Mouse (Mus musculus) c-Kit-positive CD71-negative TER-119-negative erythroid progenitor cells, embryonic 14.5 days (primary cell): ENCODE data around the gene Tanc1.

Source experiments
- DNase-seq: peaks from one replicate; pipeline ENCODE4 v3.0.0-alpha.2; 2013; ENCODE audit warnings: low read depth

The Tanc1 gene

DNA sequence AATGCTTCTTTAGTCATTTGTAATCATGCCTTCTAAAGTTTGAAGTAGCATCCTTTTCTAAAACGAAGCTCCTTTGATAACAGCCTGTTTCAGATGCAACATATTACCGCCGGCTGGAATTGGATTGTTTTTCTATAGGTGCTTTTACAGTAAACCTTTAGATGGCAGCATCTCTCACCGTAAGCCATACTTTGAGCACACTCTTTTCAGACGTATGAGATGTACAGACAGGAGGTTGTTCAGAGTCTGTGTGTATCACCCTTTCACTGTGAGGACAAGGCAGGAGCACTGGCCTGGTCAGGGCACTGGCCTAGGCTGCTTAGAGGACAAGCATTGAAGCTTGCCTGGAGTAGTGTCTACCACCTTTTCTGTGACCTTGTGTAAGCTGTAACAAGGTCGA, 145.2 kb downstream of the Tanc1 start:
- no peak for DNase-seq

DNA sequence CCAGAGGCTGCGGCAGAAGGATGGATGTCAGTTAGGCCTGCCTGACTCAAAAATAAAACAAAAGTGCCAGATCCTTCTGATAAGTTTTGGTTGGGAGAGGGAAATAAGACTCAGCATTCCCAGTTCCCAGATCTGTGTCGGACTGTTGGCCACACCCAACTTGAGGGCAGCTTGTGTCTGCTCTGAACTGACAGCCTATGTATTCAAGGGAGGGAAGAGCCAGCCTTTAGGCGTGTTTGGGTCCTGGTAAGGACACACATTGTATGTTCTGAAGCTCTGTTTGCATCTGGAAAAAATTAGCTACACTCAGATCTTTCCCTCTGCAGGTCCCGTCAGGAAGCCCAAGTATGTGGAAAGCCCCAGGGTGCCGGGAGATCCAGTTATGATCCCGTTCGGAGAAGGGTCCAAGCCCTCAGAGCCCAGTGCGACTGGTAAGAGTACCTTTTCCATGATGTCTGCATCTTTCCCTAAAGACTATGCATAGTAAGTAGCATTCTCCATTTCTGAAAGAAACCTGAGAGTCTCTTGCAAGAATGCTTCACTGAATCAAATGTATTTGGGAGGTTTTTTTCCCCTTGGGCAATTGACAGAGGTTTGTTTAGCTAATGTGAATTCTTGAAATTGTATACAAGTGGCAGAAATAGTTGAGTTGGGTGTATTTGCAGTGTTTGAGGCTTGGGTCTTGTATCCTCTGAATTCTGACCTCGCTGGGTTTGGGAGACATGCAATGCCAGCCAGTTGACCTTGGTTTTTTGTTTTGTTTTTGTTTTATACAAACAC, 146.5 kb downstream of the Tanc1 start:
- no peak for DNase-seq

DNA sequence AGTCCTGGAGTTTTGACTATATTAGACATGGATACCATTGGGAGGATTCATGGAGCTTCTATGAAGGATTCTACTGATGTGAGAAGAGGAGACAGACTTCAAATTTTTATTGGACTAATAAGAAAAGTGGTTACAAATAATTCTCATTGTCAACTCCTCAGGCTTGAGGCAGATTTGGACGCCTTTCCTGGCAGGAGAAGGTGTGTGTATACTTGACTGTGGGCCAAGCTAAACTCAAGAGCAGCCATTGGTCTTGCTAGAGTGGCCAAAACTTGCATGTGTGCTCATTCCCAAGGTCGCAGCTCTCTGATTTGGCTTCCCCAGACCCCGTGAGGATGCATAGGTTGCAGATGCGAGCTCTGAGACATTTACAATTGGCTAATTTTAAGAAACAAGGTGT, 148.9 kb downstream of the Tanc1 start:
- DNase-seq, result no peak

DNA sequence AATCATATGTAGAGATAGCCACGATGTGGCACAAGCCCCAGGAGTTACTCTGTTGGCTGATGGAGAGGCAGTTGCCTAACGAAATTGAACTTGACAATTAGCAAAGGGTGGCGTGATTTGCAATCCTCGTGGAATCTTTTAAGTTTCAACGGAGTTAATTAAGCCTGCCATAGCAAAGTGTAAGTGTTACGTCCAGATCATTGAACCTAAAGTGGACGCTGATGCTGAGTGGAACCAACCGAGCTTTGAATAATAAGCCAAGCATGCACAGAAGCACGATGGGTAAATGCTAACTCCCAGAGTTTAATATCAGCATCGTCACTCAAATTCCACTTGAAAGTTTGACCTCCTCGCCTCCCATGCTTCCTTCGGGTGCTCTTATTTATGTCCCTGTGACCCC, 149.3 kb downstream of the Tanc1 start:
- no peak for DNase-seq

DNA sequence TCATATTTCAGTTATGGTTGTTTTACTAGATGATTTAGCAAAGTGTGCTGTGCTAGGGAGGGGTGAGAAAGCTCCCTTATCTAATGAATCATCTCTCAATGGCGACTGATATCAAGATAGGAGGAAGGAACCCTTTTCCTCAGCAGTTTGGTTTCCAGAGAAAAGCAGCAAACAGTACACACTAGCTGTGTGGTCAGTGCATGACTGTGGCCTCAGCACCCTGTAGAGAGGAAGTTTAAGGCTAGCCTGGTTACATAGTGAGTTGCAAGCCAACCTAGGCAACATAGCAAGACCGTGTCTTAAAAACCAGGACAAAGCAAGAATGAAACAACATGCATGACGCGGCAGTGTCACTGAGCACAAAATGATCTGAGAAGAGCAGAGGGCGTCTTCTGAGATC, 150.4 kb downstream of the Tanc1 start:
- no peak for DNase-seq

DNA sequence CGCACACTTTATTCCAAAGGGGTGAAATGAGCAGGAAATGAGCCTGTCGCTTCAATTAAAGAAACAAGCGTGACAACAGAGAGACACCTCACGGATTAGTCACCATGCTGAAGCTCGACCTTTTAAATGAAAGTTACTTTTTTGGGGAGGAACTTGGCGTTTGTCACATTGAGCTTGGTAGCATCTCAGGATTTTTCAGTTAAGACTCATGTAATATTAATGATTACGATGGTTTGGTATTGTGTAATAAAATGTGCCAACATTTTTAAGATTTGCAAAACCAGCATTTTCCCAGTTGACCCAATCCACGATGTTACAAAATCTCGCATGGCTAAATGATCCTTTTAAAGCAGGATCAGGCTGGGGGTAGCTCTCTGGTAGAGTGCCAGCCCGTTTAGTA, 153.8 kb downstream of the Tanc1 start:
- no peak for DNase-seq

DNA sequence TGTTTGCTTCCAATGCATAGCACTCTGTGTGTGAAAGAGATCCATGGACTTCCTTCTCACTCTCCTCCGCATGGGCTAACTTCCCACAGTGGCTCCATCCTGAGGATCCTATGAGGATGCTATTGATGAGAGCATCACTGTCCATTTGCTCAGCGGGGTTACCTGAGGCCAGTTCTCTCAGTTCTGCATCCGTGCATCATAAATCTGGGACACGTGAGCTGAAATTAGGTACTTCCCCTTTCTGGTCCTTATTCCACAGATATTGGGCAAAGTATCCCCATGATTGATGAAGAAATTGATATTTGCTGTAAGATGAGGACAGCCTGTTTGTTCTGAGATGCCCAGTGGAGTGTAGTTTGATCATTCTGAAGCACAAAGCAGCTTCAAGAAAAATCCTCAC, 156.1 kb downstream of the Tanc1 start:
- no peak for DNase-seq

DNA sequence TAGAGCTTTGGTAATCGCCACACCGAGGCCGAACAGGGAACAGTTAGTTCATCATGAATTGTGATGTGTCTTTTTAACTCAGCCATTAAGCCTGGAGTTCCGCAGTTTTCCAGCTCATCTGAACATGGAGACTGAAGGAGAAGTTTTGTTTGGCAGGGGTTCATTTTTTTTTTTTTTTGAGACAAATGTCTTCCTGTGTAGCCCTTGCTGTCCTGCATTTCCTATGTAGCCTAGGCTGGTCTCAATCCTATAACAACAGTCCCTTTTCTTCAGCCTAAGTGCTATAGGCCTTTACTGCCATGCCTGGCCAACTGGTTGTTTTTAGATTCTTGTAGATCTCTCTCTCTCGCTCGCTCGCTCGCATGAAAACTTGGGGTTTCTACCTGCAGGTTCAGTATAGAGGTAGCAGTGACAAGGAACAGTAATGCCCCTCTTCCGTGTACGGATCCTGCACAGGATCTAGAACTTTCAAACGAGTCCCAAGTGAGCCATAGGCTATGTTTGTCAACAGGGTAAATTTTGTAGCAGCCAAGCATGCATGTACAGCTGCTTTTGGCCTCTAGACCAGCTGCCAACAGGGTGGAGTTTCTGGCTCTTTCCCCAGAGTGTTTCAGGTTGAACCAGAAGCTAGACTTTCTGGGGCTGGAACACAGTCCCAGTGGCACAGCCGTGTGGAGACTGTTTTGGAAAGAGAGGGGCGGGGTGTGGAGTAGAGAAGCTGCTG, 157.0 kb downstream of the Tanc1 start:
- DNase-seq, result no peak

DNA sequence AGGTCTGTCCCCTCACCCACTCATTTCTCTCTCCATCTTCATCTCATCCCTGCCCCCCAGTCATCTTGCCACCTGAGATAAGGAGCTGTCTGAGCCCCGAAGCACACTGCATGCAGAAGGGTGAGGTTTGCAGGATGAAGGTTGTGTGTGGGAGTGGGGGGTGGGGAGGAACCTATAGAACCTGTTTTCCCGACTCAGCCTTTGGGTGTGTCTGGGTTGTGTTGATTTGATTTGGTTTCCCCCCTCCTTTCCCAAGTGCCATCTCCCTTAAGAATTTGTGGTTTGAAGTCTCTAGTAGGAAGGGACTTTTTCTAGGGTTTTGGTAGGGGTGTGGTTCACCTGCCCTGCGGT, 157.5 kb downstream of the Tanc1 start:
- DNase-seq, result no peak

DNA sequence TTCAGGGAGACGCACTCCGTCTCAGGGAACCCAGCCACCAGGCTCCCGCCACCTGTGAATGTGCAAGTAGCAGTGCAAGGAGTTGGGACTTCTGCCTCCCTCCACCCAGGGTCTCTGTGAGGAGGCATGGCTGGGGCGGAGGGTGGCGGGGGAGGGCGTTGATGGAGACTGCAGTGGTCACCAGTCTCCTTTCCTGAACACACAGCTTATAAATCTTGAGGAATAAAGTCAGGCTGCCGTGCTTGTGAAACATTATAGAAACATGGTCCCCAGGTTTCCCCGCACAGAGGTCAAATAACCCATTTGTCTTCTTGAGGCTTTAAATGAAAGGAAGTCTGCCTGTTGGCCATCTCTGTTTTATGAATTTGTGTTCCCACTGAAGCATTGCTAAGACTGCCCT, 159.9 kb downstream of the Tanc1 start:
- DNase-seq, result no peak

DNA sequence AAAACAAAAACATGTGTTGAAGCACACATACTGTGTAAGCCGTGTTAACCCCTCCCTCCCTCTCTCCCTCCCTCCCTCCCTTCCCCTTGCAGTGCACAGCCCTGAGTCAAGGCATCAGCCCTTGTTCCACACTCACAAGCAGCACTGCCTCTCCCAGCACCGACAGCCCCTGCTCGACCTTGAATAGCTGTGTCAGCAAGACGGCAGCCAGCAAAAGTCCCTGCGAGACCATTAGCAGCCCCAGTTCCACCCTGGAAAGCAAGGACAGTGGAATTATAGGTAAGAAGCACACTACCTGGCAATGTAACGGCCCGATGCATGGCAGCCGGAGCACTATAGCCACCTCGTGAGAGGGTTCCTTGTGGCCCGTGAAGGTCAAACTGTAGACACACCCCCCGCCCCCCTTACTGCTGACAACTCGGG, 160.4 kb downstream of the Tanc1 start:
- DNase-seq, result no peak

DNA sequence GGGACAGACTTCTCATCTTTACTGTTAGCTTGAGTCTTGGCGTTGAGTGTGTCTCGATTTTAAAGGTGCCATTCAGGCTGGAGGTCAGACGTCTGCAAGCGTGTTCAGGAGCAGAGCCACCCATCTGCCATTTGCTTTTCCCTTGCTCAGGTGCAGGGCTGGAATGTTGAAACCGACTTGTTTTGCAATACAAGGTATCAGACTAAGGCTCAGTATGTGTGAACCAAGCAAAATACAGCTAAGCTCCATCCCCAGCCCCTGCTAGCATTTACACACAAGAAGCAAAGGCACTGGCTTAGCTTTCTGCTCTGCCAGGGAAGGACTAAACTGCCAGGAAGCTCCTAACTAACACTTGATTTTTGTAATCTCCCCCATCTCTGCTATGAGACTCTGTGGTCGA, 162.5 kb downstream of the Tanc1 start:
- no peak for DNase-seq

DNA sequence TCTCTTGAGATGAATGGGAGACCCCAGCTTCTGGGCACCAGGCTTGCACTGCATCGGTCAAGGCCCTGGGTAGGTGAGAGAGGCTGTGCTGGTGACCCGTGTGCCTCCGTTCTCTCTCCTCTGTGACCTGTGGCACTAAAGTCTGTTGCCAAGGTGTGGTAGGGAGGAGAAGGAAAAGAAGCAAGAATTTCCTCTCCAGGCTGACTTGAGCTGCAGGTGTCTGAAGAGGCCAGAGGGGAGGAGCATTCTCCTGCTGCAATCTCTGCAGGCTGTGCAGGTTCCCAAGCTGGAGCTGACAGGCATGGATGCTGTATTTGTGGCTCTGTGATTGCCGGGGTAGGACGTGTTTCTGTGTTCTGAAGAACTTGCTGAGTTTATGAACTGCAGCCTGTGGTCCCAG, 163.3 kb downstream of the Tanc1 start:
- no peak for DNase-seq

DNA sequence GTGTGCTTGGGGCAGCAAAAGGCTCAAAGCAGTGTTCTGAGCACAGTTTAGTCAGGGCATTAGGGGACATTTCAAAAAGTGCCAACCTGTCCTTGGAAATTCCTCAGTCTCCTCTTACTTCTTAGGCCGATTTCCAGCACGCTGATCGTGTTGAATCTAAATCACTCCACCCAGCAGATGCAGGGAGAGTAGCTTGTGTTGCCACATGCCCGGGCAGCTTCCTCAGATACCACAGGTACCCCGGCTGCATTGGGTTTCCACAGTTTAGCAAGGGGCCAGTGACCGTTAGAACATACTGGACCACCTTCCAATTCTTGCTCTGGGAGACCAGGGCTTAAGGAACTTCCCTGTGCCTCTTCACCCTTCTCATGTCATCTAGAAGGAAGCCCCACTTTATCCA, 164.0 kb downstream of the Tanc1 start:
- DNase-seq, result no peak

DNA sequence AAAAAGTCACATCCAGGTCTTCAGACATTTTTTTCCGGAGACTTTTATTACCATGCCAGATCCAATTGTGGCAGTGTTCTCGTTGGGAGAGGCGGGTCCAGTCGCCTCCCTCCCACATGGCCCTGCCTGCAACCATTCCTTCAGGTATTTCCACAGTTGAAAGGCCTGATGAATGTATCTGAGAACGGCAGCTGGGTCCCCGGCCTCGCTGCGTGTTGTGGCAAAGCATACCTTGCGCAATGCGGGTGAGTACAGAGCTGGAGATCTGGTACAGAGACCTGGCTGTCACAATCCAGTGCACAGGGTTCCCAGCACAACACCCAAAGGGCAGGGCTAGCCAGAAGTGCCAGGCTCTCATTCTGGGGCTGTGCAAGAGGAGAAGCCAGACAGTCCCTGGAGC, 167.5 kb downstream of the Tanc1 start:
- DNase-seq, result no peak

DNA sequence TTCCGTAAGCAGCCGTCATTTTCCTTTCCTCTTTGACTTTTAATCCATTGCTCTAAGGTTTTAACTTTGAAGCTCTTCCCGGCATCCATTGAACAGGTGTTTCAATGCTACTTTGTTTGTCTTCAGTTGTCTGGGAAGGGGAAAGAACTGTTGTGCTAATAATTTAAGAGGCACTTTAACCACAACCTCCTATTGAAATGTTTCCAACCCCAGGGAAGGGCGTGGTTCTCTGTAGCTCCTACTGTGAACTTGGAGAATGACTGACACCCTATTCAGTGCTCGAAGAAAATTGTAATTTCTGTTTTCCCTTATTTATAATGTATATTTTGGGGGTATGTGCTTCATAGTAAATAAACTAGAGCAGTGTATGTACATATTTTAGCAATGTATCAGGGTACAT, 168.4 kb downstream of the Tanc1 start:
- DNase-seq, result no peak

DNA sequence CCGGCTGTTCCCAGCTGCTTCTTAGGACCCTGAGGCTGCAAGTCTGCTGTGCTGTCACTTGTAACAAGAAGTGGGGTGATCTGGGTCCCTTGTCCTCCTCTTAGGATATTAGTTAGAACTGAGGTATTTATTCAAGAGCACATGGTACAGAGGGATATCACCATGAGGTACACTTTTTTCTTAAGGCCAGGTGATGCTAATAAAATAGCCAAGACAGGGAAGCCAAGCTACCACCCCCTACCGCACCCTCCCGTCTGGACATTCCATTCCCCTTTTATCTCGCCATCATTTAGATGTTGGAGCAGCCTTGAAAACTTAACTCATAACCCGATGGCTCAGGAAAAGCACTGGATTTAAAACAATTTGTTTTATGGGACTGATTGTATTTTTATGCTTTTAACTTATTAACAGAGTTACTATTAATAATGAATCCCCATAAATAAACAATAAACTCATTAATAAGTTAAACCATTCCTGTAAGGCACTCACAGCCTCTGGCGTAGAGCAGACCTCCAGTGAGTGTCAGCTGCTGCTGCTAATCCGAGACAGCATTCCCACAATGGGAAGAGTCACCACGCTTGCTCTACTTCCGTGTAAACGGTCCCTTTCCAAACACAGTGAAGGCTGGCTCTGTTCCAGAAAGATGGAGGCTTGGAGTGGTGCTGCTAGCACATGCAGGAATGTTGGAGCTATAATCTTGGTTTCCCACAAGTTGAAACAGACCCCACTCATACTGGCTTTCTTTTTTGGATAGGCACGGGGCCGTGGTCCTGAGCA, 171.4 kb downstream of the Tanc1 start:
- DNase-seq, result no peak

DNA sequence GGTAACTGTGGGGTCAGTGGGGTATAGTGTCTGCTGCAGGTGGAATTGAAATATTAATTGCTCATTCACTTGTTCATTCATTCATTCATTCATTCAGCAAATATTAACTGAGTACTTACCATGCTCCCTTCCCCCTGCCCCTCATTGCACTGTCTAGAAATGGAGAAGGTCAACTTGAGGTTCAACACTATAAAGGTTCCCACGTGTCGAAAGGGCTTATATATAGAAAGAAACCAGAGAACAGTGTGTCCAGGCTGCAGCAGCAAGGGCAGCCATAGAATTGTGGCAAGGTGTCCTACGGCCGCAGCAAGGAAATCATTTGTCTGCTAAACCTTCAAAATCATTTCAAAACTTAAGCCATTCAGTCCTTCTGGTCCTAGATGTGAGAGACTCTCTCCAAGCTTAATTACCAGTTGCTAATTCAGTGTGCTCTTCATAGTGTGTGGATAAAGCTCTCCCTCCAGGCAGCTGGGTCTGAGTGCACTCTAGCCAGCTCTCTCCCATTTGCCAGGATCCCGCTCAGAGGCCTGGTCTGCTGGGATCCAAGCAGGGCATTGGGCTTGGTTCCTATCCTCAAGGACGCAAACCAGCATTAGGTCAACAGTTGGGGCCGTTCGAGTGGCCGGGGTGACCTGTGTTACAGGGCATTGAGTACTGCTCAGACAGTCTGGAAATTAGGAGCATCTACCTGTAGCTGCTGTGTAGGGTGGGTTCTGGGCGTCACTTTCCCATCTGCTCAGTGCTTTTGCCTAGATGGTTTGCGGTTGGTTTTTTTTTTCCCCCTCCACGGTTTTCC, 172.2 kb downstream of the Tanc1 start:
- DNase-seq, result no peak

DNA sequence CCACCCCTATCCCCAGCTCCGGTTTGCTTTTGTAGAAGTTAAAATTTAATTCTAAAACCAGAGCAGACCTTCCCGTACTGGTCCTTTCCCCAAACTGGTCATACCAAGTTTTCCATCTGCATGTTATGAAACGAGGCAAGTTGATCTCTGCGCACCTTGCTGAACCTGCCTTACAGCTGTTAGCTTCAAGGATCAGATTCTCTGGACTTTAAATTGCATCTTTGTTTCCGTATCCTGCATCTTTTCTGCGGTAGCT, 172.7 kb downstream of the Tanc1 start:
- DNase-seq, result no peak

DNA sequence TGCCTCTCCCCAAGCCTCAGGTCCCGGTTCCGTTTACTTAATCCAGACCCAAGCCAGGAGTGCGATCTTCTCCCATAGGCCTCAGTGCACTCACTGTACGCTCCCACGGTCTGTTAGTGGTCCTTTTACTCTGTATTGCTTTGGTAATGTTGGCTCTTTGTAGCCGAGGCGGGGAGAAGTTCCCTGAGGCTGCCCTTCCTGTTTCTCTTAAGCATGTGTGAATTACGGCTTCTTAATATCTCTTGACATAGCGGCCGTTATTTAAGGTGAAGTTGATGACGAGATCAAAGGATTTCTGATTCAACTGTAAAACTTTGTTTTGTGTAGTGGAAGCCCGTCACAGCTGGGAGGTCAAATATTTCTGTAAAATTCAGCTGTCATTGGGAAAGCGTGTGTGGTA, 173.8 kb downstream of the Tanc1 start:
- DNase-seq, result no peak

DNA sequence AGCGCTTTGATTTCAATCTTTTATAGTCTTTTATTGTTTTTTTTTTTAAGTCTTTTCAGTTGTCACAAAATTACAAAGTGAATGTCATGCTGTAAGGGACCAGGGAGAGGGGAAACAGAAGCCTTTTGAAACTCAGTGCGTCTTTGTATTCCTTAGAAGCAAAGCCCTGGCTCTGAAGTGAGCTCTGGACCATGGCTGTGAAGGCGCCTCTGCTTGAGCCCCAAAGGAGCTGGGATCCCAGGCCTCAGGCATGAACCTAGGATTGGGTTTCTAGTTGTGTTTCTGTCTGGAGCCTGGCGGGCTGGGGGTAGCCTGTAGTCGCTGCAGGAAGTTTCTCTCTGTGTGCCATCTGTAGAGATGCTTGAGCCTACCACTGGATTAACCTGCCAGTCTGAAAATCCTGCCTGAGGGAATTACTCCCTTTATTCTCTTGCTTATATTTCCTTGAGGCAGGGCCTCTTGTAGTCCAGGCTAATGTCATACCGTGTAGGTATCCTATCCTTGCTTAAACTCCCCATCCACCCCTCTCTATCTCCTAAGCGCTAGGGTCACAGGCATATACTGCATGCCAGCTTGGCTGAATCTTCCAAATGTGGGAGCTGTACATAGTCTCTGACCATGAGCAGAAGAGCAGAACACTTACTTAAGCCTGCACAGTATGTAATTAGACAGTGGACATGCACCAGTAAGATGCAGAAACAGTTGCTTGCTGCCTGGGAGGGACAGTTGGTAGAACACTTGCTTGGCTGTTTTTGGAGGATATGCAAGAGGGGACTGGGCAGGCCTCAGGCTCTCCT, 177.1 kb downstream of the Tanc1 start:
- no peak for DNase-seq

DNA sequence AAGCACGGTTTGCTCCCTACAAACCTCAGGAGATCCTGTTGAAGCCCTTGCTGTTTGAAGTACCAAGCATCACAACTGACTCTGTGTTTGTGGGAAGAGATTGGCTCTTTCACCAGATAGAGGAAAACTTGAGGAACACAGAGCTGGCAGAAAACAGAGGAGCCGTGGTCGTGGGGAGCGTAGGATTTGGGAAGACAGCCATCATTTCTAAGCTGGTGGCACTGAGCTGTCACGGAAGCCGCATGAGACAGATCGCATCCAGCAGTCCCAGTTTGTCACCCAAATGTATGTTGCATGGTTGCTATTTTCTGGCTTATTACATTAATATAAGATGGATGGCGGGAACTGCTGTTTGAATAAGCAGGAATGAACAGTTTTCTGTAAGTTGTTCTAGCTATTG, 179.8 kb downstream of the Tanc1 start:
- no peak for DNase-seq
